Mouse (Mus musculus): Measurements from ENCODE around the gene Cdc6.

Gene Cdc6

DNA sequence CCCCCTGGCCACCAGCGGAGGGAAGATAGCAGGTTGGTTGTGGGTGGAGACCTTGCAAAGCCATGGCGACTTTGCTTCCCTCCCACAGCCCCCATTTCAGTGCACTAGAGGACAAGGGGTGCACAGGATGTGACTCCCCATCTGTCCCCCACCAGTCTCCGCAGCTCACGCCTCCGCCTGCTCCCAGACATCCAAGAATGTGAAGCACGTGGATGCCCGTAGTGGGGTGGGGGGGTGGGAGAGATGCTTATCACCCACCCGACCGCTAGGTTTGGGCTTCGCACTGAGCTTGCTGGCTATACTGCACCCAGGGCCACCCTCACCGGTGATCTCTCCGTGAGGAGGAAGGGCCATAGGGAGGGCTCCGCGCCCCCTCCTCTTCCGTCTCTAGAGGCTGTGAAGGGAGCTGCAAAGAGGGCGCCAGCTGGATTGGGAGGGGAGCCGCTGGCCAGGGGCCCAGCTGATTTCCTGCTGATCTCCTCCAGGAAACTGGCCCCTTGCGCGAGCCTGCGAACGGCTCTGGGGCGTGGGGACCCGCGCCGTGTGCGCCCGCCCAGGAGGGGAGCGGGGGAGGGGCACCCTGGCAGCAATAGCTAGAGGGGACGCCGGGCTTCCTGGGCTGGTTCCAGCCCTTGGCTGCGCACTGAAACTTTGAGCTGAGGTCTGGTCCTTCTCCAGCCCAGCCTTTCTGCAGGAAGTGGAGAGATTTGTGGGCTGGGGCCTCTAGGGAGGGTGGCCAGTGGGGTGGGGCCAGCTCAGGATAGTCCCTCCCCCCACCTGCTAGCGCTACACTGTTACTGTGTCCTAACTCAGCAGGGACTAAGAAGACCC lies 55.8 kb downstream of the Cdc6 start:
- DNase-seq = peak; percentile 65 to 68

DNA sequence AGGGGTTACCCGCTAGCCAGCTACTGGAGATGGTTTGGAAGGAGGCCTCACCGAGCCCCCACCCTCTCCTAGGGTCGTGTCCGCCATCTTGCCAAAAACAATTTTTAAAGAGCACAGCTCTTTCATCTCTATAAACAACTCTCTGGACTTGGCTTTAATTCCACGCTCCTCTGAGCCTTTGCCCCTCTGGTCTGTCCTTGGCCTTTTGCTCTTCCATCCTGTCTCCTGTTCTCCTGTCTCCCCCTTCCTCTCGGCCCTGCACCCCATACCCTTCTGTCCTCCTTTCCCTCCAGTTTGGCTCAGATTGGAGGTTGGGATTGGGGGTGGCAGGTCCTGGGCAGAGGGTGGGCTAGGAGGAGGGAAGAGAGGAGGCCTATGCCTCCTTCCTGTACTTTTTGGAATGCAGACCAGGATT lies 56.6 kb downstream of the Cdc6 start:
- no peak for DNase-seq

- DNase-seq = no peak
These were observed 57.2 kb downstream of the Cdc6 start for GRCm38 (mm10) chr11:98964616-98965415.

DNA sequence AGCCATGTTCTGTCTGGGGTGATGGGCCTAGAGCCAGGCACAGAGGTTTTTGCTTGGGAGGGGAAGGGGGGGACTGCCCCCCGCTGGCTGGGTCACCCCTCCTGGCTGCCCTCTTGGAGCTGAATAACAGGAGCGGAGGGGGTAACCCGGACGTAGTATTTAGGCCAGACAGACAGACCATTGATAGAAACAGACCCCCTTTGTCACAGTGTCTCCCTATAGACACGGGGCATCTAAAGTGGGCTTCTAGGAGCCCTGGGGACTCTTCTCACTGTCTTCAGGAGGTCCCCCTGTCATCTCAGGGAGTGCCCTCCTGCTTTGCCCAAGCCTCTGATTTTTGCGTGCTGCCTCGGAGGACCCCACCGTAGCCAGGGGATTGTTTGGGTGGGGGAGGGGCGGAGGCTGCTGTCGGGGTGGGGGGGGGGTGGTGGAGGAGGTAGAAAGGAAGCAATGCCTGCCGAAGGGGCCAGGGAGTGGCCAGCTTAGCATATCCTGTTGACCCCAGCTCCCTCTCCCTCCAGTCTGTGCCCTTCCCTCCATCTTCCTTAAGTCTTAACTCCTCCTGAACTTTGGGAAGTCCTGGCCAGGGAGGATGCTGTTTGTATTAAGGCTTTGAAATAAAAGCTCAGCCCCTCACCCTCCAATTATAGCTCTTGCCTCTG lies 57.9 kb downstream of the Cdc6 start:
- no peak for DNase-seq

- DNase-seq = no peak
These were observed 59.0 kb downstream of the Cdc6 start for GRCm38 (mm10) chr11:98966499-98967141.

DNA sequence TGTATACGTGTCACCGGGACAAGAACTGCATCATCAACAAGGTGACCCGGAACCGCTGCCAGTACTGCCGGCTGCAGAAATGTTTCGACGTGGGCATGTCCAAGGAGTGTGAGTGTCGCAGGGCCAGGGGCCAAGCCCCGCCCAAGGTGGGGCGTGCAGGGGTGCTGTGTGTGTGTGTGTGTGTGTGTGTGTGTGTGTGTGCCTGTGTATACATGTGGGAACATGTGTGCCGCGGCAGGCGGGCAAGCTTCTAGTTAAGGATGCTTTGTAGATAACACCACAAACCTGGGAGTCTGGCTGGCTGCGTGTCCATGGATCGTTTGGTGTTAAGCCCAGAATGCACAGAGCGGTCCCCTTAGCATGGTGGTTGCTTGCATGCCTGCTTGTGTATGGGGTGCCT lies 60.5 kb downstream of the Cdc6 start:
- DNase-seq = no peak

GRCm38 (mm10) chr11:98968716-98969495 lies 61.3 kb downstream of the Cdc6 start:
- DNase-seq = peak in 1 of 2 experiments; percentile 4

DNA sequence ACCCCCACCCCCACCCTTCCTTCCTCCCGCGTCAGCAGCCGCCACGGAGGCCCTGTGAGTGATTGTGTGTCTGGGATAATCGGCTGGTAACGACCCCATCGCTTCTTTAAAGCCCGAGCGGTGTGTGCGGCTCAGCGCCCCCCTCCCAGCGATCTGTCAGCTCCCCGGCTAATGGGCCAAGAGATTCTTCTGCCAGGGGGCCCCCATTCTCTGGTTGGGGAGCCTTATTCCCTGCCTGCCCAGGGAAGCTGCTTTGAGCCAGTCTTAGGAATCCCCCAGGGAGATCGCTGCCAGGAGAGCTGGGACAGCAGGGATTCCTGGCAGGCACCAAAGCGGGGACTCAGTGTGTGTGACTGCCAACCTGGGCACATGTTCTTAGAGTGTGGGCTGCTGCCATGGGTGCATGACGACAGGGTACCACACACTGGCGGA lies 61.9 kb downstream of the Cdc6 start:
- peak in 1 of 2 experiments; percentile 5 for DNase-seq

- DNase-seq = peak in 1 of 2 experiments; percentile 4
These were observed 62.8 kb downstream of the Cdc6 start for GRCm38 (mm10) chr11:98970191-98970925.

DNA sequence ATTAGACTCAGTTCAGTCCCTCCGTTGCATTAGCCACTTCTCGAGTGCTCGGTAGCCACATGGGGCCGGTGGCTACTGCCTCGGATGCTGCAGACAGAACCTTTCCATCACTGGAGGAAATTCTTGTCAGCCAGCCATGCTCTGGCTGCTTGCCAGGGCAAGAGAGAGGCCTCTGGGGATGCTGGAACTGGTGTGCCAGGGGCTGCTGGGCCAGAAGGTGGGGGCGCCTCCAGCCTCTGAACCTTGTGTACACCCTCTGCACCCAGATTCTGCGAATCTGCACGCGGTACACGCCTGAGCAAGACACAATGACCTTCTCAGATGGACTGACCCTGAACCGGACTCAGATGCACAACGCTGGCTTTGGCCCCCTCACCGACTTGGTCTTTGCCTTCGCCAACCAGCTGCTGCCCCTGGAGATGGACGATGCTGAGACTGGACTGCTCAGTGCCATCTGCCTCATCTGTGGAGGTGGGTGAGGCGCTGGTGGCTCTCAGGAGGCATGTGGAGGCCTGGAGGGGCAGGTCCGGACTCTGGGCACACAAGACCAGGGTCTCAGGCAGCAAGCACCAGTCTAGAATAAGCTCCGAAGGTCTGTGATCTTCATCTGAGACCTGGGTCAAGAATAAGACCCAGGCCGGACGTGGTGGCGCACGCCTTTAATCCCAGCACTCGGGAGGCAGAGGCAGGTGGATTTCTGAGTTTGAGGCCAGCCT lies 63.9 kb downstream of the Cdc6 start:
- DNase-seq = no peak

- peak; percentile 92 to 93 for DNase-seq
These were observed 64.6 kb downstream of the Cdc6 start for GRCm38 (mm10) chr11:98972215-98972614.

- no peak for DNase-seq
These were observed 65.3 kb downstream of the Cdc6 start for GRCm38 (mm10) chr11:98972801-98973360.
